Mouse (Mus musculus) liver, postnatal 0 days (tissue): ENCODE measurements around the gene Vldlr. TPM values are rescaled to one million over a fixed set of nuclear protein-coding genes. Genes with fewer than 3 reads are reported as not detected.

Source experiments
- ATAC-seq: fragments of 200-750 bp; cut with Nextera tagmentation; 2 replicates; pipeline ENCODE4 v1.8.0; 2017; ENCODE audit warnings: mild to moderate bottlenecking, moderate library complexity
- DNase-seq: peaks from one replicate; pipeline ENCODE4 v3.0.0-alpha.2; 2016
- H3K27ac ChIP-seq: fragments of 300-500 bp; sonication (generic); 2 replicates; pipeline ENCODE4 v1.5.1; 2014; ENCODE audit warnings: antibody characterized with exemption, moderate library complexity, mild to moderate bottlenecking, low read depth
- H3K27me3 ChIP-seq: fragments of 300-500 bp; sonication (generic); 2 replicates; pipeline ENCODE4 v1.6.1; 2014; ENCODE audit warnings: low read length, control low read depth, mixed read lengths; ENCODE audit not compliant: insufficient read depth
- H3K36me3 ChIP-seq: fragments of 300-500 bp; sonication (generic); replicated peaks from 2 replicates; pipeline ENCODE4 v1.6.1; 2014; ENCODE audit warnings: mild to moderate bottlenecking, control low read depth, low read length, moderate library complexity, mixed read lengths; ENCODE audit not compliant: insufficient read depth
- H3K4me1 ChIP-seq: fragments of 300-500 bp; sonication (generic); 2 replicates; pipeline ENCODE4 v1.6.1; 2014; ENCODE audit warnings: antibody characterized with exemption, mild to moderate bottlenecking, control low read depth; ENCODE audit not compliant: insufficient read depth
- H3K4me2 ChIP-seq: fragments of 300-500 bp; sonication (generic); 2 replicates; pipeline ENCODE4 v1.6.1; 2014; ENCODE audit warnings: low read depth, mild to moderate bottlenecking, low read length, moderate library complexity, mixed read lengths
- H3K4me3 ChIP-seq: fragments of 300-500 bp; sonication (generic); 2 replicates; pipeline ENCODE4 v1.5.1; 2014; ENCODE audit warnings: low read depth, low read length
- H3K9ac ChIP-seq: fragments of 300-500 bp; sonication (generic); replicated peaks from 2 replicates; pipeline ENCODE4 v1.6.1; 2014; ENCODE audit warnings: mild to moderate bottlenecking, moderate library complexity
- H3K9me3 ChIP-seq: fragments of 300-500 bp; sonication (generic); 2 replicates; pipeline ENCODE4 v1.6.1; 2016; ENCODE audit warnings: mild to moderate bottlenecking, control low read depth, low read length, mixed read lengths
- CTCF ChIP-seq: sonication (generic); IDR thresholded peaks from 2 replicates; pipeline ENCODE4 v1.5.1; 2016; ENCODE audit warnings: antibody characterized with exemption, low read depth
- EP300 ChIP-seq: IDR thresholded peaks from 2 replicates; pipeline ENCODE4 v1.6.1; 2016; ENCODE audit warnings: antibody characterized with exemption, low read depth, mild to moderate bottlenecking
- WGBS: fragments of 180-500 bp; shearing (Covaris S2); extraction: QIAGEN DNeasy Blood & Tissue Kit; methylation state at CpG from one replicate; pipeline ENCODE4 v1.1.7; 2014; ENCODE audit not compliant: insufficient replicate concordance; 5-methylcytosine and 5-hydroxymethylcytosine counted together
- polyA plus RNA-seq: library from polyadenylated mRNA; unstranded; fragments of >200 nt; fragmentation: Nextera tagmentation; extraction: Ambion mirVana; gene quantifications from 2 replicates; pipeline ENCODE4 v1.2.1, GENCODE M21; 2015

The Vldlr gene
- polyA plus RNA-seq, 1 experiment from 2014 or later: 1.2 TPM

DNA sequence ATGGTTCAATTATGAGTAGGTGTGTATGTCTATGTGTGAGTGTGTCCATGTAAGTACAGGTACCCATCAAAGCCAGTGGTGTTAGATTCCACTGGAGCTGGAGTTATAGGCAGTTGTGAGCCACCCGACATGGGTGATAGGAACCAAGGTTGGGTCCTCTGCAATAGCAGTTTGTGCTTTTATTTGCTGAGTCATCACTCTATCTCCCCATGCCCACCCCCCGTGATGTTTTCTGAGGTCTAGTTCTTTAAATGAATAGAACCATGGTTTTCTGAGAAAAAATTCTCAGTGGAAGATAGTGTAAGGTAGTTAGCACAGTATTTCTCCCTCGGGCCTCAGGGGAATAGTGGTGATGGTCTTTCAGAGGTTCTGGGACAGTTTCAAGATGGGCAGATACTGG, 39.4 kb downstream of the Vldlr start:
- Histone ChIP-seq H3K9me3 (no peaks in the 10 kb centered on the region), H3K4me1 (no peaks in the 10 kb centered on the region), H3K27me3 (no peaks in the 10 kb centered on the region), H3K4me2 (no peak overlapping the region), H3K4me3 (no peak overlapping the region), H3K27ac (no peak overlapping the region), H3K9ac (no peak overlapping the region), H3K36me3 (no peaks in the 10 kb centered on the region)
- DNase-seq (no peak), ATAC-seq (no peak)
- 70% methylated on average over 3 of the region's 3 CpGs for WGBS
- TF ChIP-seq CTCF (no peak), EP300 (no peak)

DNA sequence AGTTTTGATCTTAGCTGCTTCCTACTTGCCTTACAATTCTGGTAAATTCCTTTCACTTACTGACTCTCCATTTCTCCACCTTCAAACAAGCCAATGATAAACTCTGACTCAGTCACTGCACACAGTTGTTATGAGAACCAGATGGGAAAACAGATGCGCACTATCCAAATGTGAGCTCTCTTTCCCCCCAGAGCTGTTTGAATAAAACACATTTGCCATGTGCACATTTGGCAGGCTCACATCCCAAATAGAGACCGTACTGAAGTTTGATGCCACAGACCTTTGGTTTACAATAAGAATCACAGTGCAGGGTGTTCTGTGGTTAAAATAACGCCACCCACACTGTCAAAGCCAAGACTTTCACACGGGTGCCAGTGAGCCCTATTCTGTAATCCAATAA, 43.8 kb downstream of the Vldlr start:
- TF ChIP-seq EP300 (no peak), CTCF (no peak)
- Histone ChIP-seq H3K9me3 (no peaks in the 10 kb centered on the region), H3K9ac (no peak overlapping the region), H3K27me3 (no peaks in the 10 kb centered on the region), H3K36me3 (no peaks in the 10 kb centered on the region), H3K4me1 (no peaks in the 10 kb centered on the region), H3K4me3 (no peak overlapping the region), H3K27ac (no peak overlapping the region), H3K4me2 (no peak overlapping the region)
- ATAC-seq (no peak), DNase-seq (no peak)
- WGBS: 73% methylated on average over 4 of the region's 4 CpGs

DNA sequence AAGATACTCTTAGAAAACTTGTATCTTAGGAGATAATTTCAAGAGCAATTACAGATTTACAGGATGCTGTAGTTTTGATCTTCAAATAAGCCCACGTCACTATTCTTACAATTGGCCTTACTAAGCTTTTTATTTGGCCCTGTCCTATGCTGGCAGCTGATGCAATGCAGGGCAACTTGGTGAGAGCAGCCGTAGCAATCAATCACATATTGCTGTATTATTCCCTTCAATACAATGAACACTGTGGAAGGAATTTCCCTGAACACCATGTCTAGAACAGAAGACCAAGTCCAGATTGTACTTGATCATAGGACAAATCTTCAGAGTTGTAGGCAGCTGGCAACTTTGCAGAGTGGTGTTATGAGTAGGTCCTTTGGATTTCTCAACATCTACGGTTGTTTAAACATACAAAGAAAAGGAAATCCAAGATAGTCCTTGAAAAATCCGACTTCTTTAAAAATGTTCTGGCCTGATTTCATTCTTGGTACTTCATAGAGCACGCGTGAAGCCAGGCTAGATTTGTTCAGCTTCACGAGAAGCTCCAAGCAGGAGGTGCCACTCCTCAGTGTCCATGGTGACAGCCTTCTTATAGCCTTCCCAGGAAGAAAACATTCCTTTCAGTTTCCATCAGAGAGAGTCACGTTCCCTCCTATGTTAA, 44.5 kb downstream of the Vldlr start:
- 78% methylated on average over 8 of the region's 8 CpGs for WGBS
- Histone ChIP-seq H3K4me2 (no peak overlapping the region), H3K9me3 (no peaks in the 10 kb centered on the region), H3K4me1 (no peaks in the 10 kb centered on the region), H3K27me3 (no peaks in the 10 kb centered on the region), H3K4me3 (no peak overlapping the region), H3K27ac (no peak overlapping the region), H3K9ac (no peak overlapping the region), H3K36me3 (no peaks in the 10 kb centered on the region)
- TF ChIP-seq EP300: no peak
- TF ChIP-seq CTCF: no peak
- ATAC-seq: no peak
- no peak for DNase-seq

DNA sequence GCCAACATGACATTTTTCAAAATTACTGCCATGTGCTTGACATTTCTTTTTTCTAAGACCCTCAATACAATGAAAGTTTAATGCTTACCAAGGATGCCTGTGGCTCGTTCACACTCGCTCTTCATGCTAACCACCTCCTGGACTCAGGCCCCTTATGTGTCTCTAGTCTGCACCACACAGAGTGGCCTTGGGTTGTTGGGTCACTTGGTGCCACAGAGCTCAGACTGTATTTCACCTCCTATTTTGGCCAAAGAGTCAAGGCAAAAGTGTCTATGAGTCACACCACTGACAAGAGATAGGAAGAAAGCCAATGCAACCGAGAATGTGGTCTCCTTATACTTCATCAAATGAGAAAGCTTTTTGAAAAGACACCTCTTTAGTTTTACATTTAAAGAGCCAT, 45.9 kb downstream of the Vldlr start:
- Histone ChIP-seq H3K4me1 (no peaks in the 10 kb centered on the region), H3K36me3 (no peaks in the 10 kb centered on the region), H3K4me3 (no peak overlapping the region), H3K9ac (no peak overlapping the region), H3K9me3 (no peaks in the 10 kb centered on the region), H3K27me3 (no peaks in the 10 kb centered on the region), H3K4me2 (no peak overlapping the region), H3K27ac (no peak overlapping the region)
- DNase-seq (no peak), ATAC-seq (no peak)
- TF ChIP-seq EP300 (no peak), CTCF (no peak)
- WGBS: 79% methylated on average over 3 of the region's 3 CpGs

DNA sequence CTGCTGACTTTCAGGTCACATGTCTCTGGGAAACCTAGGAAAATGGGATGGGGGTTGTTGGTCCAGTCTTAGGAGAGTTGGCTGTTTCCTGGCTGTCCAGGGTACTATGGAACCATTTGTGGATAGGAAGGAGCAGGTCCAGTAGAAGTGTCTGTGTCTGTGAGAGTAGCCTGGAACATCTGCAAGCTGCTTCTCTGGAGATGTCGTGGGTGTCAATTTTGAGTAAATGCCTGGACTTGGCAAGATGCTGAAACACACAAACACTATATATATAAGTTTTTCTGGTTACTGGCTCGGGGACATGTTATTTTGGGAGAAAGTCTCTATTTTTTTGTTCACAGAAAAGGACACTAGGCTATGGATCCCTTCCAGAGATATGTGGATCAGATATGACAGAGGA, 57.1 kb downstream of the Vldlr start:
- H3K36me3 ChIP-seq: no peaks in the 10 kb centered on the region
- DNase-seq (no peak), ATAC-seq (no peak)
- no peak overlapping the region for H3K27ac ChIP-seq
- TF ChIP-seq CTCF: no peak
- TF ChIP-seq EP300: no peak
- WGBS: 57% methylated on average over 2 of the region's 2 CpGs
- no peak overlapping the region for H3K4me3 ChIP-seq
- H3K4me2 ChIP-seq: no peak overlapping the region
- H3K9me3 ChIP-seq: no peaks in the 10 kb centered on the region
- no peaks in the 10 kb centered on the region for H3K27me3 ChIP-seq
- H3K9ac ChIP-seq: no peak overlapping the region
- no peaks in the 10 kb centered on the region for H3K4me1 ChIP-seq

DNA sequence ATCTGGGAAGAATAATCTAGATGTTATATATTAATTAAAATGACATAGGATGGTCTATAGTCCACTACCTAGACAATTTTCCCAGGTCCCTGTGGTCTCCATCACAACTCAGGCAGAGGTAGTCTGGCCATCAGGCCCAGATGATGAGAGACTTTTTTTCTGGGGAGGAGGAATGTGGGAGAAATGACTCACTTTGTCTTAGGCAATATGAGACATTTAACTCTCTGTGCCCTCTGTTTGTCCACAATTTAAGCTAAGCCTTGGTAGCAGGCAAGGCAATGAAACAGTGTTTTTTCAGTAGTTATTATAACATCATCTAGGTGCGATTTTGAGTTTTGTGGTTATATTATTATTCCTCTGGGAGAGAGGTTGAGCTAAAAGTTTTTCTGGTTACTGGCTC, 58.1 kb downstream of the Vldlr start:
- H3K9ac ChIP-seq: no peak overlapping the region
- H3K27me3 ChIP-seq: no peaks in the 10 kb centered on the region
- no peak overlapping the region for H3K4me2 ChIP-seq
- H3K4me1 ChIP-seq: no peaks in the 10 kb centered on the region
- DNase-seq: no peak
- 64% methylated on average over 1 of the region's 1 CpGs for WGBS
- H3K4me3 ChIP-seq: no peak overlapping the region
- no peaks in the 10 kb centered on the region for H3K36me3 ChIP-seq
- ATAC-seq: no peak
- H3K27ac ChIP-seq: no peak overlapping the region
- no peaks in the 10 kb centered on the region for H3K9me3 ChIP-seq
- TF ChIP-seq CTCF (no peak), EP300 (no peak)

DNA sequence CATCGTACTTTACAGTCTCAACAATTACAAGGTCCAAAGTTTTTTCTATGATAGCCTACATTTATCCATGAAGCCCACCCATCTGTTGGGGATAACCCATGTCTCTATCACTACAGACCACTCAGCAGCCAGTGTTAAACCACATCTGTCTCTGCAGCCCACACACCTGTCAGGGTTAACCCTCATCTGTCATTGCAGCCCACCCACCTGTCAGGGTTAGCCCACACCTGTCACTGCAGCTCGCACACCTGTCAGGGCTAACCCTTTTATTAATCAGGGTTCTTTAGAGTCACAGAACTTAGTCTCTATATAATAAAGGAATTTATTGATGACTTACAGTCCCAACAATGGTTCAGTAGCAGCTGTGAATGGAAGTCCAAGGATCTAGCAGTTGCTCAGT, 62.9 kb downstream of the Vldlr start:
- Histone ChIP-seq H3K27me3 (no peaks in the 10 kb centered on the region), H3K9ac (no peak overlapping the region), H3K4me1 (no peaks in the 10 kb centered on the region), H3K4me2 (no peak overlapping the region), H3K27ac (no peak overlapping the region), H3K36me3 (no peaks in the 10 kb centered on the region), H3K9me3 (no peaks in the 10 kb centered on the region), H3K4me3 (no peak overlapping the region)
- TF ChIP-seq CTCF (no peak), EP300 (no peak)
- 78% methylated on average over 2 of the region's 2 CpGs for WGBS
- no peak for DNase-seq
- no peak for ATAC-seq

Other genes starting within 250 kb of the Vldlr start
- not detected in 2 replicates for gene Kcnv2, start 106.1 kb downstream of the Vldlr start, polyA plus RNA-seq
- gene Pum3, start 213.3 kb downstream of the Vldlr start, polyA plus RNA-seq: 32.7 and 37.8 TPM in 2 replicates